Mouse (Mus musculus): ENCODE measurements around the gene Jade2.
A peak's percentile ranks its signal among the peaks of the same experiment; 100 is the strongest.

DNA sequence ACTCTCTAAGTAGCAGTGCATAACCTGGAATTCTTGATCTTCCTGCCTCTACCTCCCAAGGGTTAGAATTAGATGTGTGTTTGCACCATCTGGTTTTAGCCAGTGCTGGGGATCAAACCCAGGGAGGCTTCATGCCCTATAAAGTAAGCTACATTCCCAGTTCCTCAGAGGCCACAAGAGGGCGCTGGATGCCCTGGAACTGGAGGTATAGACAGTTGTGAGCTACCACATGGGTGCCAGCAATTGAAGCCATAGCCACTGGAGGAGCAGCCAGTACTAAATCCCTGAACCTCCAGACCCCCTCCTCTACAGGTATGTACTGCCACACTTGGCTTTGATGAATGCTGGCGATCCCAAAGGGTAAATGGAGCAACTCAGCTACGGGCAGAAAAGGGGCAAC is 37.5 kb downstream of the Jade2 start:
- TF ChIP-seq CTCF (IDR thresholded peaks at IDR 0.05; ENCODE audit: control insufficient read depth, insufficient read depth, insufficient replicate concordance, low read depth, low read length) (peak; percentile 17; the same call in 1 of the 2 replicates), POLR2A (IDR thresholded peaks at IDR 0.05; ENCODE audit: control insufficient read depth, low read depth, low read length) (no peak)

Measured in testis, adult 2 months (tissue).